Mouse (Mus musculus): Measurements from ENCODE around the gene Fmnl1. TPM values are rescaled to one million over a fixed set of nuclear protein-coding genes. Genes with fewer than 3 reads are reported as not detected.
A peak's percentile ranks its signal among the peaks of the same experiment; 100 is the strongest.

Fmnl1 gene
- polyA plus RNA-seq, 1 experiment from 2014 or later: 2.5 TPM

GRCm38 (mm10) chr11:103197340-103197739 lies 26.4 kb downstream of the Fmnl1 start:
- Histone ChIP-seq H3K27ac (ENCODE audit: low read depth) (no peak overlapping the region), H3K9ac (no peak overlapping the region), H3K4me1 (ENCODE audit: insufficient read depth) (peaks cover 8% of the 10 kb centered on the region; the same call in 1 of the 2 replicates), H3K4me3 (ENCODE audit: low read depth, low read length) (no peak overlapping the region), H3K4me2 (no peak overlapping the region), H3K36me3 (ENCODE audit: insufficient read depth) (no peaks in the 10 kb centered on the region), H3K27me3 (ENCODE audit: insufficient read depth, low read length) (peaks cover 83% of the 10 kb centered on the region), H3K9me3 (ENCODE audit: low read depth, low read length) (no peaks in the 10 kb centered on the region)
- ATAC-seq (ENCODE audit: insufficient read depth): no peak
- WGBS: 64% methylated on average over 4 of the region's 4 CpGs
- DNase-seq: no peak
- TF ChIP-seq CTCF (IDR thresholded peaks at IDR 0.05; ENCODE audit: low read depth): no peak

GRCm38 (mm10) chr11:103198339-103198738 lies 27.4 kb downstream of the Fmnl1 start:
- Histone ChIP-seq H3K9me3 (ENCODE audit: low read depth, low read length) (no peaks in the 10 kb centered on the region), H3K4me2 (peak overlapping the region; percentile 84), H3K27me3 (ENCODE audit: insufficient read depth, low read length) (peaks cover 73% of the 10 kb centered on the region), H3K36me3 (ENCODE audit: insufficient read depth) (no peaks in the 10 kb centered on the region), H3K4me1 (ENCODE audit: insufficient read depth) (peaks cover 8% of the 10 kb centered on the region; the same call in 1 of the 2 replicates), H3K4me3 (ENCODE audit: low read depth, low read length) (peak overlapping the region; percentile 45), H3K9ac (no peak overlapping the region), H3K27ac (ENCODE audit: low read depth) (no peak overlapping the region)
- ATAC-seq (ENCODE audit: insufficient read depth) (no peak), DNase-seq (no peak)
- WGBS: 5% methylated on average over 16 of the region's 16 CpGs
- no peak for TF ChIP-seq CTCF (IDR thresholded peaks at IDR 0.05; ENCODE audit: low read depth)

GRCm38 (mm10) chr11:103198911-103199803 lies 28.2 kb downstream of the Fmnl1 start:
- no peak for TF ChIP-seq CTCF (IDR thresholded peaks at IDR 0.05; ENCODE audit: low read depth)
- peak overlapping the region; percentile 45 for H3K4me3 ChIP-seq (ENCODE audit: low read depth, low read length)
- no peak overlapping the region for H3K27ac ChIP-seq (ENCODE audit: low read depth)
- DNase-seq (peak; percentile 75), ATAC-seq (ENCODE audit: insufficient read depth) (peak; percentile 56)
- peaks cover 8% of the 10 kb centered on the region; the same call in 1 of the 2 replicates for H3K4me1 ChIP-seq (ENCODE audit: insufficient read depth)
- no peaks in the 10 kb centered on the region for H3K9me3 ChIP-seq (ENCODE audit: low read depth, low read length)
- H3K9ac ChIP-seq: peak overlapping the region; percentile 43
- H3K27me3 ChIP-seq (ENCODE audit: insufficient read depth, low read length): peaks cover 64% of the 10 kb centered on the region
- WGBS: under 1% methylated on average over 59 of the region's 59 CpGs
- no peaks in the 10 kb centered on the region for H3K36me3 ChIP-seq (ENCODE audit: insufficient read depth)
- peak overlapping the region; percentile 84 for H3K4me2 ChIP-seq

- Histone ChIP-seq H3K4me1 (ENCODE audit: insufficient read depth) (peaks cover 8% of the 10 kb centered on the region; the same call in 1 of the 2 replicates), H3K27me3 (ENCODE audit: insufficient read depth, low read length) (peaks cover 46% of the 10 kb centered on the region), H3K9ac (no peak overlapping the region), H3K36me3 (ENCODE audit: insufficient read depth) (no peaks in the 10 kb centered on the region), H3K4me3 (ENCODE audit: low read depth, low read length) (no peak overlapping the region), H3K27ac (ENCODE audit: low read depth) (no peak overlapping the region), H3K4me2 (no peak overlapping the region), H3K9me3 (ENCODE audit: low read depth, low read length) (no peaks in the 10 kb centered on the region)
- WGBS: 23% methylated on average over 6 of the region's 6 CpGs
- ATAC-seq (ENCODE audit: insufficient read depth) (peak; percentile 61; the same call in 1 of the 2 replicates), DNase-seq (peak; percentile 89)
- TF ChIP-seq CTCF (IDR thresholded peaks at IDR 0.05; ENCODE audit: low read depth): no peak
Observed at GRCm38 (mm10) chr11:103201664-103202063, 30.8 kb downstream of the Fmnl1 start.

- Histone ChIP-seq H3K9me3 (ENCODE audit: low read depth, low read length) (no peaks in the 10 kb centered on the region), H3K9ac (no peak overlapping the region), H3K4me1 (ENCODE audit: insufficient read depth) (peaks cover 8% of the 10 kb centered on the region; the same call in 1 of the 2 replicates), H3K36me3 (ENCODE audit: insufficient read depth) (no peaks in the 10 kb centered on the region), H3K4me2 (no peak overlapping the region), H3K27ac (ENCODE audit: low read depth) (no peak overlapping the region), H3K27me3 (ENCODE audit: insufficient read depth, low read length) (peaks cover 38% of the 10 kb centered on the region), H3K4me3 (ENCODE audit: low read depth, low read length) (no peak overlapping the region)
- DNase-seq (no peak), ATAC-seq (ENCODE audit: insufficient read depth) (no peak)
- no peak for TF ChIP-seq CTCF (IDR thresholded peaks at IDR 0.05; ENCODE audit: low read depth)
Observed at GRCm38 (mm10) chr11:103202376-103202775, 31.5 kb downstream of the Fmnl1 start.

- Histone ChIP-seq H3K9me3 (ENCODE audit: low read depth, low read length) (no peaks in the 10 kb centered on the region), H3K9ac (no peak overlapping the region), H3K4me1 (ENCODE audit: insufficient read depth) (no peaks in the 10 kb centered on the region), H3K27me3 (ENCODE audit: insufficient read depth, low read length) (0 out of 2 replicates have a peak, but pooled peaks cover under 1% of the 10 kb centered on the region), H3K4me2 (no peak overlapping the region), H3K27ac (ENCODE audit: low read depth) (no peak overlapping the region), H3K4me3 (ENCODE audit: low read depth, low read length) (no peak overlapping the region), H3K36me3 (ENCODE audit: insufficient read depth) (no peaks in the 10 kb centered on the region)
- 88% methylated on average over 6 of the region's 6 CpGs for WGBS
- DNase-seq: no peak
- ATAC-seq (ENCODE audit: insufficient read depth): no peak
- no peak for TF ChIP-seq CTCF (IDR thresholded peaks at IDR 0.05; ENCODE audit: low read depth)
Observed at GRCm38 (mm10) chr11:103206203-103206602, 35.3 kb downstream of the Fmnl1 start.

GRCm38 (mm10) chr11:103208458-103208857 lies 37.6 kb downstream of the Fmnl1 start, which contains the start of gene 1700023F06Rik:
Gene 1700023F06Rik, minus strand, starts transcription at chr11:103208558.
- Histone ChIP-seq H3K36me3 (ENCODE audit: insufficient read depth) (no peaks in the 10 kb centered on the region), H3K27ac (ENCODE audit: low read depth) (no peak within 1 kb of the TSS), H3K27me3 (ENCODE audit: insufficient read depth, low read length) (no peaks in the 10 kb centered on the region), H3K4me1 (ENCODE audit: insufficient read depth) (no peaks in the 10 kb centered on the region), H3K9ac (no peak within 1 kb of the TSS), H3K4me2 (no peak within 1 kb of the TSS), H3K4me3 (ENCODE audit: low read depth, low read length) (no peak within 1 kb of the TSS), H3K9me3 (ENCODE audit: low read depth, low read length) (no peaks in the 10 kb centered on the region)
- DNase-seq: no peak
- TF ChIP-seq CTCF (IDR thresholded peaks at IDR 0.05; ENCODE audit: low read depth): no peak
- no peak for ATAC-seq (ENCODE audit: insufficient read depth)
- WGBS: 82% methylated on average over 3 of the region's 3 CpGs

Data from lung, embryonic 14.5 days (tissue).